ENCODE assay signal across 26 mouse cellular contexts in the genomic region with DNA sequence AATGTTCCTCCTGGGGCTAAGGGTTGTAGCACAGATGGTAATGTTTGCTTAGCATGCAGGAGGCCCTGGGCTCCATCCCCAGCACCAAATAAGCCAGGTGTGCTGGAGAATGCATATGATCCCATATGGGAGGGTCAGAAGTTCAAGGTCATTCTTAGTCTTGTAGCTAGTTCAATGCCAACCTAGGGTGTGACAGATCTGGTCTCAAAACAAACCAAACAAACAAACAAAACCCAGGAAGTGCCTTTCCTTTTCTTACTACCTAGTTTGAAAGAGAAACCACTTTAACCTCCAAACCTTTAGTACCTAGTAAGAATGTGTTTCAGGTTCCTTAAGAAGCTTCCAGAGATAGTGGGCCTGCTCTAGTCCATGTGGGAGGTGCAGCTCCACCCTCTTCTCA. TPM values are rescaled to one million over a fixed set of nuclear protein-coding genes. Genes with fewer than 3 reads are reported as not detected.
DNase-seq lines count a peak whose midpoint lies in the region; ATAC-seq and TF ChIP-seq lines count a peak whose summit lies in the region.
"Had no signal": no experiment of that assay in that cellular context is flagged by ENCODE, and none has a peak within 500 bp of the region (broad histone marks: within the 10 kb centered on the region; RNA-seq: fewer than 3 reads in every experiment).

No protein-coding gene starts in this region.

- no peaks in the 10 kb centered on the region for H3K27me3 ChIP-seq in neural tube, embryonic 14.5 days (ENCODE audit: control insufficient read depth, insufficient read depth, low read length)
- H3K27me3 ChIP-seq in neural tube, embryonic 15.5 days (replicated peaks), result no peaks in the 10 kb centered on the region
- H3K27me3 ChIP-seq: CH12.LX; hindbrain, embryonic 12.5 days; hindbrain, embryonic 15.5 days; intestine, embryonic 15.5 days; Patski had no signal

- no peak for TF ChIP-seq CTCF in left cerebral cortex, adult 2 months (IDR thresholded peaks at IDR 0.05)

- no peaks in the 10 kb centered on the region for H3K36me3 ChIP-seq in neural tube, embryonic 14.5 days (ENCODE audit: control insufficient read depth, insufficient read depth, low read length)
- no peaks in the 10 kb centered on the region for H3K36me3 ChIP-seq in neural tube, embryonic 15.5 days
- H3K36me3 ChIP-seq: hindbrain, embryonic 12.5 days; intestine, embryonic 15.5 days had no signal

- H3K27ac ChIP-seq in left cerebral cortex, adult 2 months, result peak overlapping the region; percentile 0; the same call in 1 of the 2 replicates
- H3K27ac ChIP-seq in neural tube, embryonic 14.5 days (ENCODE audit: low read depth, low read length), result no peak overlapping the region
- H3K27ac ChIP-seq in neural tube, embryonic 15.5 days (replicated peaks), result no peak overlapping the region
- H3K27ac ChIP-seq: forebrain, embryonic 10.5 days; hindbrain, embryonic 12.5 days; hindbrain, embryonic 15.5 days; intestine, embryonic 15.5 days had no signal

- H3K9me3 ChIP-seq in neural tube, embryonic 14.5 days (ENCODE audit: control insufficient read depth, low read length), result no peaks in the 10 kb centered on the region
- H3K9me3 ChIP-seq in neural tube, embryonic 15.5 days (replicated peaks), result no peaks in the 10 kb centered on the region
- H3K9me3 ChIP-seq: forebrain, embryonic 10.5 days; G1E; hindbrain, embryonic 12.5 days; hindbrain, embryonic 15.5 days; intestine, embryonic 15.5 days had no signal

- intact Hi-C loops in left cerebral cortex, adult 2 months (cut with DNase I), result no loop called here

- no peak for DNase-seq in left cerebral cortex, adult 2 months (ENCODE audit: extremely low spot score in 1 of 2, low spot score in 2 of 2)
- no peak for DNase-seq in left cerebral cortex, adult 9 months (ENCODE audit: low spot score in 2 of 2)
- DNase-seq in R1 (ENCODE audit: low read depth, low spot score), result peak; percentile 93
- no peak for DNase-seq in gastrocnemius, adult 18-20 months (ENCODE audit: low spot score)
- no peak for DNase-seq in frontal cortex, postnatal 36 days (ENCODE audit: low spot score in 2 of 2)
- DNase-seq: B cell, adult 2 months; cerebellum, adult 18-20 months; gastrocnemius, adult 2 months; gastrocnemius, postnatal 14 days had no signal

- ATAC-seq in neural tube, embryonic 14.5 days (ENCODE audit: low read depth), result 0 out of 2 replicates have a peak, but pooled peaks have one; percentile 40
- no peak for ATAC-seq in neural tube, embryonic 15.5 days (ENCODE audit: low FRiP score)
- ATAC-seq: activated CD4-positive, CD25-positive, alpha-beta regulatory T cell, adult 4 months; forebrain, embryonic 14.5 days; intestine, embryonic 15.5 days had no signal

- no peak overlapping the region for H3K4me2 ChIP-seq in neural tube, embryonic 14.5 days (ENCODE audit: low read depth, low read length)
- no peak overlapping the region for H3K4me2 ChIP-seq in neural tube, embryonic 15.5 days
- H3K4me2 ChIP-seq: heart, embryonic 11.5 days; hindbrain, embryonic 12.5 days; hindbrain, embryonic 15.5 days; intestine, embryonic 15.5 days had no signal

- no peak overlapping the region for H3K4me3 ChIP-seq in left cerebral cortex, adult 2 months
- no peak overlapping the region for H3K4me3 ChIP-seq in neural tube, embryonic 14.5 days (ENCODE audit: low read depth, low read length)
- H3K4me3 ChIP-seq in neural tube, embryonic 15.5 days (replicated peaks), result no peak overlapping the region
- H3K4me3 ChIP-seq: forebrain, embryonic 10.5 days; gastrocnemius, adult 2 months; hindbrain, embryonic 12.5 days; hindbrain, embryonic 15.5 days; intestine, embryonic 15.5 days had no signal

- H3K4me1 ChIP-seq in neural tube, embryonic 14.5 days (ENCODE audit: control insufficient read depth, insufficient read depth, low read length), result no peaks in the 10 kb centered on the region
- H3K4me1 ChIP-seq in neural tube, embryonic 15.5 days, result 0 out of 2 replicates have a peak, but pooled peaks cover 4% of the 10 kb centered on the region
- H3K4me1 ChIP-seq: forebrain, embryonic 10.5 days; intestine, embryonic 15.5 days had no signal

- no peak overlapping the region for H3K9ac ChIP-seq in neural tube, embryonic 14.5 days (replicated peaks; ENCODE audit: low read depth, low read length)
- H3K9ac ChIP-seq in neural tube, embryonic 15.5 days (replicated peaks), result no peak overlapping the region
- H3K9ac ChIP-seq: hindbrain, embryonic 12.5 days; hindbrain, embryonic 15.5 days; intestine, embryonic 15.5 days had no signal

RNA-seq across cellular contexts. Expression of a gene that starts 46.6 kb away (rescaled TPM):
- 10 to 100 TPM; 51.0 to 52.3 TPM for total RNA-seq in left cerebral cortex, adult 2 months (2021)
- 44.5 and 55.4 TPM in 2 replicates for polyA plus RNA-seq in neural tube, embryonic 14.5 days (2014; fragmentation: Nextera tagmentation; extraction: Ambion mirVana)
- 38.2 and 41.1 TPM in 2 replicates for polyA plus RNA-seq in neural tube, embryonic 15.5 days (2015; fragmentation: Nextera tagmentation; extraction: Ambion mirVana)
- total RNA-seq in gastrocnemius, adult 18-20 months (2021), result 10 to 100 TPM; 12.9 to 15.2 TPM

RNA-seq across cellular contexts. Expression of a gene that starts 58.2 kb away (rescaled TPM):
- total RNA-seq in left cerebral cortex, adult 2 months (2021), result not detected
- polyA plus RNA-seq in neural tube, embryonic 14.5 days (2014; fragmentation: Nextera tagmentation; extraction: Ambion mirVana), result 0.05 TPM in 1 of 2 replicates, not detected in the other
- not detected in 2 replicates for polyA plus RNA-seq in neural tube, embryonic 15.5 days (2015; fragmentation: Nextera tagmentation; extraction: Ambion mirVana)
- 10 to 100 TPM in 1 of 2 experiments, under 1 TPM in 1; 0.48 to 13.2 TPM for total RNA-seq in gastrocnemius, adult 18-20 months (2021)
- total RNA-seq: CH12.LX; hematopoietic stem cell, adult 5-6 weeks had no signal
- polyA plus RNA-seq: activated CD4-positive, CD25-positive, alpha-beta regulatory T cell, adult 4 months; brain, embryonic 14.5 days; embryonic facial prominence, embryonic 11.5 days; forebrain, embryonic 10.5 days; forebrain, embryonic 14.5 days; G1E; heart, embryonic 11.5 days; heart, embryonic 14.5 days; heart, postnatal 0 days; hindbrain, embryonic 12.5 days; hindbrain, embryonic 15.5 days; intestine, embryonic 15.5 days had no signal
